Mouse (Mus musculus): ENCODE results near the gene Kcnc3. TPM values are rescaled to one million over a fixed set of nuclear protein-coding genes. Genes with fewer than 3 reads are reported as not detected.

Gene Kcnc3
- polyA plus RNA-seq, 1 experiment from 2014 or later = 2.1 TPM

DNA sequence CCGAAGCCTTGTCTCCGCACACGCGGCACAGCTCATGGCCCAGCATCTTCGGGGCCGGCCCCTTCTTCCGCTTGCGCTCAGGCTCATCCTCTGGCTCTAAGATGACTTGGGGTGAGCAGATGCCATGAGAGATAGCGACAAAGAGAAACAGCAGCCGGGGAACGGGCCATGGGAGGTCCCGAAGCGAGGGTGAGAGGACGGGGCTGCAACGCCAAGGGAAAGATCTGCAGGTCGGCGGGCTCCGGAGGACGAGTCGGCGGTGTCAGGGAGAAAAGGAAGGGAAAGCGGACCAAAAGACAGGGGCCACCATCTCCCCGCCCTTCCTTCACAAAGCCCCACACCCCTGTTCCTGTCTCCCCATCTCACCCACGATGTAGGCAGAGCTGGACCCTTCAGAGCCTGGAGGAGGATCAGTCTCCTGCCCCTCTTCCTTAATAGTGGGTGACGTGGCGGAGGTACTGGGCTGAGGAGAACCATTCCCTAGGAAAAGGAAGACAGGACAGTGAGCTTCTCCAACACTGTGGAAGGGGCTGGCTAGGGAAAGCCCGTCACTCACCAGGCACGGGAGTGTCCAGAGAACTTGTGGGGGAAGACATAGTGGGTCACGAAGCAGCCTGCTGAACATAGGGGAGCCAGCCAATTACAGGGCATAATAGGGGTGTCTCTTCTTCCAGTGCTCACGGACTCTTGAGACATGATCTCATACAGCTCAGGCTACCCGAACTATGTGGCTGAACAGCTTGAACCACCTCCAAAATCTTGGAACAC, 38.1 kb upstream of the Kcnc3 start:
- no peaks in the 10 kb centered on the region for H3K9me3 ChIP-seq
- H3K9ac ChIP-seq = no peak overlapping the region
- peak overlapping the region; percentile 91 for H3K4me3 ChIP-seq
- H3K36me3 ChIP-seq = peaks cover 29% of the 10 kb centered on the region
- ATAC-seq (ENCODE audit: borderline replicate concordance, extremely low read depth, low FRiP score, low TSS enrichment) = no peak
- 86% methylated on average over 31 of the region's 31 CpGs for WGBS
- H3K4me1 ChIP-seq = peaks cover 17% of the 10 kb centered on the region
- H3K27me3 ChIP-seq = no peaks in the 10 kb centered on the region
- H3K4me2 ChIP-seq = peak overlapping the region; percentile 63
- no peak overlapping the region for H3K27ac ChIP-seq

DNA sequence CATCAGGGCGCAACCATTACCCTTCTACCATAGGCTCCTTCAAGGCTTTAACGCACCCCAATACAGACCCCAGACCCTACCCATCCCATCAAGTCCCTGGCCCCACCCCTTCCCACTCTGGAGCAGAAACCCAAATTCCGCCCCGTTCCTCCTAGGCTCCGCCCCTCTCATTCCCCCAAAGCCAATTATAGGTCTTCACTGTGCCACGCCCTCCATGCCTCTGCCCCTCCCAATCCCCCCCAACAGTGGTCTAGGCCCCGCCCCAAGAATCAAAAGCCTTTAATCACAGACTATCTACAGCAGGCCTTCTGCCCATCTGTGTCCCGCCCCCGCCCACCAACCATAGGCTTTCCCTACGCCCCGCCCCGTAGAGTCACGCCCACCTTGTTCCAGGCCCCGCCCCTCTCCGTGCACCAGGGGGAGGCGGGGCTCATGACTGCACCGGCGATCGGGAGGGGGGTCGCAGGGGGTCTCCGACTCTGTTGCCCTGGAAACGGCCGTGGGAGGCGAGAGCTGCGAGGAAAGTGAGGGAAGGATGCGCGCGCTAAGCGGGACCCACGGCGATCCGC, 37.2 kb upstream of the Kcnc3 start:
- Histone ChIP-seq H3K9me3 (no peaks in the 10 kb centered on the region), H3K4me1 (peaks cover 10% of the 10 kb centered on the region; the same call in 1 of the 2 replicates), H3K36me3 (peaks cover 29% of the 10 kb centered on the region), H3K9ac (peak overlapping the region; percentile 65), H3K4me3 (peak overlapping the region; percentile 91), H3K27me3 (no peaks in the 10 kb centered on the region), H3K4me2 (peak overlapping the region; percentile 63), H3K27ac (peak overlapping the region; percentile 99)
- ATAC-seq (ENCODE audit: borderline replicate concordance, extremely low read depth, low FRiP score, low TSS enrichment) = peak; percentile 75
- under 1% methylated on average over 32 of the region's 32 CpGs for WGBS

DNA sequence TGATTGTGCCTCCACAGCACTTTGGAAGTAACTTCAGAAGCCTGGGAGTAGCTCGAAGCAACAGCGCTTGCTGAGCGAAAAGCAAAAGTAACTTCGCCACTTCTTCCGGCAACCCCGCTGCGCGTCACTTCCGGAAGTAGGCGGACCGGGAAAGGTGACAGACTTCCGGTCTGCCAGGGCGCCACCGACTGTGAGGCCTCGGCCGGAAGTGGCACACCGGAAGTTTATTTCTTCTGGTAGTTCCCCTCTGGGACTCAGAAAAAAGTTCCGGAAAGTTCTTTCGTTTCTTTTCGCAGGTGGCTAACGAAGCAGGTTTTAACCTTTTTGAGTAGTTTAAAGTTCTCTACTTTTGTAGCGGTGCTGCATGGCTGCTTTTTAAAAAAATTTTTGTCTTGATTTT, 36.6 kb upstream of the Kcnc3 start, which contains the start of gene Nr1h2:
Nr1h2 (minus strand) TSS at position 126 of the 400 bp plus-strand sequence.
- no peaks in the 10 kb centered on the region for H3K9me3 ChIP-seq
- H3K4me2 ChIP-seq = peak within 1 kb of the TSS; percentile 63
- no peaks in the 10 kb centered on the region for H3K27me3 ChIP-seq
- ATAC-seq (ENCODE audit: borderline replicate concordance, extremely low read depth, low FRiP score, low TSS enrichment) = peak; percentile 80
- under 1% methylated on average over 22 of the region's 22 CpGs for WGBS
- H3K36me3 ChIP-seq = peaks cover 29% of the 10 kb centered on the region
- H3K4me3 ChIP-seq = peak within 1 kb of the TSS; percentile 91
- H3K4me1 ChIP-seq = peaks cover 10% of the 10 kb centered on the region; the same call in 1 of the 2 replicates
- peak within 1 kb of the TSS; percentile 99 for H3K27ac ChIP-seq
- peak within 1 kb of the TSS; percentile 65 for H3K9ac ChIP-seq

DNA sequence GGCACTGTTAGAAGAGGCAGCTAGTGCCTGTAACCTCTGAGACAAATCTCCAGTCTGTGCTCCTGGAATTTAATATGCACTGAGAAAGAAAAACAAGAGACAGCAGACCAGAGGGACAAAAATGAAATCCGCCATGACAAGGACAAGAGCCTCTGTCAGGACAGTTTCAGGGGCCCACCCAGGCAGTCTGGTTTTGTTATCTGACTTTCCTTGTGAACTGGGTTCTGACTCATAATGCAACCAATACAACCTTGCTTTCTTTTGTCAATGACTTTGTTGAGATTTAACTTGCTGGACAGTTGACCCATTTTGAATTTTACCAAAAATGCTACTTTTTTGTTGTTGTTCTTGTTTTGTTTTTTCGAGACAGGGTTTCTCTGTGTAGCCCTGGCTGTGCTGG, 32.8 kb upstream of the Kcnc3 start:
- H3K4me2 ChIP-seq = no peak overlapping the region
- no peak overlapping the region for H3K4me3 ChIP-seq
- no peaks in the 10 kb centered on the region for H3K9me3 ChIP-seq
- H3K27me3 ChIP-seq = no peaks in the 10 kb centered on the region
- peaks cover 6% of the 10 kb centered on the region; the same call in 1 of the 2 replicates for H3K4me1 ChIP-seq
- ATAC-seq (ENCODE audit: borderline replicate concordance, extremely low read depth, low FRiP score, low TSS enrichment) = no peak
- no peak overlapping the region for H3K9ac ChIP-seq
- WGBS = 50% methylated on average over 2 of the region's 2 CpGs
- H3K27ac ChIP-seq = no peak overlapping the region
- H3K36me3 ChIP-seq = no peaks in the 10 kb centered on the region

DNA sequence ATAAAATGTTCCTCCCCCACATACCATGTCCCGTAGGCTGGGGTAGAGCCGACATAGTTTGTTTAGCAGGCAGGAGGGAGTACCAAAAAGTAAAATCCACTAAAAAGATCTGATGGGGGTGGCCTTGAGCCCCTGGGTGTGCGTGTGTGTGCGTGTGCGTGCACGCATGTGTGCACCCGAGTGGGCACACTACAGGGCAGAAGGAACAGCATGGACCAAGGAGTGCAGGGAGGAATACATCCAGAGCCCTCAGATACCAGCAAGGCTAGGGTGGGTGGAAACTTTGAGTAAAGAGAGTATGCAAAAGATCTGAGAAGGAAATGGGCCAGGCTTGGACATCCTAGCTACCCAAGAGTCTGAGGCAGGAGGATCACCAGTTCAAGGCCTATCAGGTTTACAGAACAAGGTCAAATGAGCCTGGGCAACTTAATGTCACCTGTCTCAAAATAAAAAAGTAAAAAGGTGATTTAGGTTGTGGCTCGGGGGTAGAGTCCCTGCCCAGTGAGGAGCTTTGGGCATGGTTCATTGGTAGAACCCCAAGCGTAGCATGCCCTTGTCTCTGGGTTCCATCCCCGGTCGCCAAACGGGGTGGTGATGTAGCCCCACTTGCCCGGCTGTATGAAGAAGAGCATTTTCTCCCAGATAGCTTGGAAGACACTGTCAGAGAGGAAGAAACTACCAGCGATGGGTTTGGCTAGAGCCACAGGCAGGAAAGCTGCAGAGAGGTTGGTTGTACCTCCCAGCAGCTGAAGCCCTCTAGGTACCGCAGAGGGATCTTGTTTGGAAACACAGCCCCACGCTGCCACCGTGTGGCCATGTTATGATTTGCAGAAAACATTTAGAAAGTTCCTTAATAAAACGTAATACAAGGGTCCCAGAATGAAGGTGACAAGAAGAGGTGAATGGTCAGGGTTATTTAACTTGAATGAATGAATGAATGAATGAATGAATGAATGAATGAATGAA, 29.7 kb upstream of the Kcnc3 start:
- peak; percentile 35; the same call in 1 of the 2 replicates for ATAC-seq (ENCODE audit: borderline replicate concordance, extremely low read depth, low FRiP score, low TSS enrichment)
- no peaks in the 10 kb centered on the region for H3K9me3 ChIP-seq
- H3K9ac ChIP-seq = no peak overlapping the region
- no peaks in the 10 kb centered on the region for H3K36me3 ChIP-seq
- no peaks in the 10 kb centered on the region for H3K27me3 ChIP-seq
- no peak overlapping the region for H3K4me3 ChIP-seq
- H3K4me1 ChIP-seq = no peaks in the 10 kb centered on the region
- no peak overlapping the region for H3K27ac ChIP-seq
- no peak overlapping the region for H3K4me2 ChIP-seq
- 51% methylated on average over 18 of the region's 18 CpGs for WGBS

DNA sequence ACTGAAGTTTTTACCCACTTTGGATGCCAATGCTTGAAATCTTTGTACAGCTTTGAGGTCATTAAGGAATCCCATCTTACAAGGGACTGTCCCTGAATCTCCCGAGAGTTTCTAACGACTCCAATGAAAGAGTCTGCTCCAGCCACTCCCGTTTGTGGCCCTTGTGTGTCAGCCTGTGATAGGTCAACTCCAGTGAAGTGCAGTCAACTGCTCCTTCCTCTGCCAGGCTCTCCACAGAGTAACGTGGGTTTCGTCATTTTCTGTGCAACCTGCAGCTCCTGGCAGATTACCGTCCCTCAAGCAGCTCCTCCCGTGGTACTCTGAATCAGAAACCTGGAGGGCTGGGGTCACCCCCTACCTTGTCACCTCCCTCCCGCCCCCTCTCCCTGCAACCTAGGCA, 27.2 kb upstream of the Kcnc3 start:
- H3K4me3 ChIP-seq = no peak overlapping the region
- no peak overlapping the region for H3K9ac ChIP-seq
- no peaks in the 10 kb centered on the region for H3K27me3 ChIP-seq
- 34% methylated on average over 8 of the region's 8 CpGs for WGBS
- H3K9me3 ChIP-seq = no peaks in the 10 kb centered on the region
- H3K36me3 ChIP-seq = no peaks in the 10 kb centered on the region
- ATAC-seq (ENCODE audit: borderline replicate concordance, extremely low read depth, low FRiP score, low TSS enrichment) = no peak
- H3K27ac ChIP-seq = no peak overlapping the region
- H3K4me1 ChIP-seq = no peaks in the 10 kb centered on the region
- no peak overlapping the region for H3K4me2 ChIP-seq

DNA sequence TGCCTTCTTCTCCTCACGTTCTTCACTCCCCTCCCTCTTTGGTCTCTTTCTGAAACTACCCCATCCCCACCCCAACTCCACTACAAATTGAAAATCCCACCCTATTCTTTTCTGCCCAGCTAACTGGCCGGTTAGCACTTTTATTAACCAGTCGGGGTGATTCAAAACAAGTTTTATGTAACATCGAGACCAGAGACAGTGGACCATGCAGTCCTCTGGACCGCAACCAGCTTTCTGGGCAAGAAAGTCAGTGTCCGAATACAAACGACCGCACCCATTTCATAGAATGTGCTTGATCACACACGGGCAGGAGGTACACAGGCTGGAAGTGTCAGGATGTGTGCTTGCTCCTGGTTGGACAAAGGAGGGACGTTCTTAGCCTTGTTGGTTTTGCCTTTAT, 26.0 kb upstream of the Kcnc3 start:
- Histone ChIP-seq H3K27ac (no peak overlapping the region), H3K4me1 (no peaks in the 10 kb centered on the region), H3K36me3 (no peaks in the 10 kb centered on the region), H3K4me2 (no peak overlapping the region), H3K4me3 (no peak overlapping the region), H3K27me3 (no peaks in the 10 kb centered on the region), H3K9ac (no peak overlapping the region), H3K9me3 (no peaks in the 10 kb centered on the region)
- ATAC-seq (ENCODE audit: borderline replicate concordance, extremely low read depth, low FRiP score, low TSS enrichment) = no peak
- 81% methylated on average over 10 of the region's 10 CpGs for WGBS

DNA sequence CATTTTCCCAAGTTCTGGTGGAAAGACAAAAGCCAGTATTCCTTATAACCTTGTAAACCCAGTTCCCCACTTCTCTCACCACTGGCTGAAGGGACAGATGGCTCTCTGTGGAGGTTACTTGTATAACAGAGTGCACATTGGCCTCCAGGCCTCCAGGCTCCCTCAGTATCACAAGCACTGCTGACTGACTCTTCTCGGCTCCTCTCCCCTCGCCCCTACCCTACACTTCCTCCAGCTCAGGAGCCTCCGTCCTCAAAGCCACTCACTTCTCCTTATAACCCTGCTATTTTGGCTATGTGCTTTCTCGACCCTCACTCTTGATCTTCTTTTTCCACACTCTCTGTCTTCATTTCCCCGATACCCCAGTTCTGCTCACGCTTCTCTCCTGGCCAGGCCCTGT, 25.1 kb upstream of the Kcnc3 start:
- no peaks in the 10 kb centered on the region for H3K36me3 ChIP-seq
- ATAC-seq (ENCODE audit: borderline replicate concordance, extremely low read depth, low FRiP score, low TSS enrichment) = no peak
- no peaks in the 10 kb centered on the region for H3K4me1 ChIP-seq
- no peaks in the 10 kb centered on the region for H3K9me3 ChIP-seq
- H3K9ac ChIP-seq = no peak overlapping the region
- H3K4me2 ChIP-seq = no peak overlapping the region
- no peaks in the 10 kb centered on the region for H3K27me3 ChIP-seq
- no peak overlapping the region for H3K27ac ChIP-seq
- WGBS = 59% methylated on average over 6 of the region's 6 CpGs
- no peak overlapping the region for H3K4me3 ChIP-seq

DNA sequence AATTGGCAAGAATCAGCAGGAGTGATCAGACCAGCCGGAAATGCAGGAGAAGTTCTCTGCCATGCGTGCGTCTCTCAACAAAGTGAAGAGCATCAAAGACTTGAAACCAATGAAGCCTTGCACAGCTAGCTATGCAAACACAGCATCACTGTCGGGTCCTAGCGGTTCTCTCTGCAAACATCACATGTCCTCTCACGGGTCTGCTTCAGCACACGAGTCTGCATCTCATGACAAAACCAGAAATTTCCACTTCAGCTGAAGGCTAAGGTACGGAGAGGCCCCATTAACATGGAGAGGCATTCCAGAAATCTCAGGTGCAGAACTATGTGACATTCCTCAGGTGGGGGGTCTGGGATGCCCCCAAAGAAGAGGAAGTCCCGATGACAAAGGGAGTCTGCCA, 21.7 kb upstream of the Kcnc3 start:
- no peaks in the 10 kb centered on the region for H3K4me1 ChIP-seq
- no peaks in the 10 kb centered on the region for H3K27me3 ChIP-seq
- no peaks in the 10 kb centered on the region for H3K36me3 ChIP-seq
- no peak for ATAC-seq (ENCODE audit: borderline replicate concordance, extremely low read depth, low FRiP score, low TSS enrichment)
- WGBS = 35% methylated on average over 9 of the region's 9 CpGs
- H3K27ac ChIP-seq = no peak overlapping the region
- no peak overlapping the region for H3K9ac ChIP-seq
- H3K4me3 ChIP-seq = no peak overlapping the region
- H3K9me3 ChIP-seq = no peaks in the 10 kb centered on the region
- H3K4me2 ChIP-seq = no peak overlapping the region

DNA sequence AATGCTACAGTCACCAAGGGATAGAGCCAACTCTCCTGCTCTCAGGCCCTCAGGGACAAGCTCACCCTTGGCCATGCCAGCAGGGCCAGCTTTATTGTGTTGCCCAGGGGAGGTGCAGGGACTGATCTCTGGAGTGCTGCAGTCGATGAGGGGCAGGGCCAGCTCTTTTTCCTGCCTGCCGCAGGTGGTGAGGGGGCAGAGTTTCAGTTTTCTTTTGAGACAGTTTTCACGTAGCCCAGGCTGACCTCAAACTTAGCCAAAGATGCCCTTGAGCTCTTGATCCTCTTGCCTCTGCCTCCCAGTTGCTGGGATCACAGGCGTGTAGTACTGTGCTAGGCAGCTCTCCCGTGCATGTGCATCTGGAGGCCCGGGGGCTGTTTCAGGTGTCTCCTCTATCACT, 19.5 kb upstream of the Kcnc3 start:
- Histone ChIP-seq H3K27ac (no peak overlapping the region), H3K27me3 (no peaks in the 10 kb centered on the region), H3K9ac (no peak overlapping the region), H3K36me3 (no peaks in the 10 kb centered on the region), H3K4me1 (no peaks in the 10 kb centered on the region), H3K9me3 (no peaks in the 10 kb centered on the region), H3K4me3 (no peak overlapping the region), H3K4me2 (no peak overlapping the region)
- ATAC-seq (ENCODE audit: borderline replicate concordance, extremely low read depth, low FRiP score, low TSS enrichment) = no peak
- WGBS = 75% methylated on average over 6 of the region's 6 CpGs

DNA sequence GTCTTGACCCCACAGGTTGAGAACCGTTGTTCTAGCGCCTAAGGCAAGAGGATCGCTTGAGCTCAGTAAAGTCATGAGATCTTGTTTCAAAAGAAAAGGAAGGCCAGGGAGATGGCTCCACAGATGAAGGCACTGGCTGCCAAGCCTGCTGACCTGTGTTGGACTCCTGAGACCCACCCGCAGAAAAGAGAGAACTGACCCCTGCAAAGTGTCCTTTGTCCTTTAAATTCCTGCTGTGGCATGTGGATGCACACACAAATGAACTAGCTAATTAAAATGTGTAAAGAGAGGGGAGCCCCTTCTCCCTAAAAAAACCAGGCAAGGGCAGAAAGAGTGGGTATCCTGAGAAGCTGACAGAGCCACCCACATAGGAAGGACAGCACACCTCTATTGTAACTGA, 18.7 kb upstream of the Kcnc3 start:
- no peak for ATAC-seq (ENCODE audit: borderline replicate concordance, extremely low read depth, low FRiP score, low TSS enrichment)
- H3K4me1 ChIP-seq = no peaks in the 10 kb centered on the region
- H3K36me3 ChIP-seq = no peaks in the 10 kb centered on the region
- H3K27me3 ChIP-seq = no peaks in the 10 kb centered on the region
- H3K9me3 ChIP-seq = no peaks in the 10 kb centered on the region
- H3K4me2 ChIP-seq = no peak overlapping the region
- H3K9ac ChIP-seq = no peak overlapping the region
- no peak overlapping the region for H3K4me3 ChIP-seq
- WGBS = 62% methylated on average over 4 of the region's 4 CpGs
- peak overlapping the region; percentile 17; the same call in 1 of the 2 replicates for H3K27ac ChIP-seq
